Mouse (Mus musculus): ENCODE measurements around the gene Tbc1d9.

The Tbc1d9 gene

DNA sequence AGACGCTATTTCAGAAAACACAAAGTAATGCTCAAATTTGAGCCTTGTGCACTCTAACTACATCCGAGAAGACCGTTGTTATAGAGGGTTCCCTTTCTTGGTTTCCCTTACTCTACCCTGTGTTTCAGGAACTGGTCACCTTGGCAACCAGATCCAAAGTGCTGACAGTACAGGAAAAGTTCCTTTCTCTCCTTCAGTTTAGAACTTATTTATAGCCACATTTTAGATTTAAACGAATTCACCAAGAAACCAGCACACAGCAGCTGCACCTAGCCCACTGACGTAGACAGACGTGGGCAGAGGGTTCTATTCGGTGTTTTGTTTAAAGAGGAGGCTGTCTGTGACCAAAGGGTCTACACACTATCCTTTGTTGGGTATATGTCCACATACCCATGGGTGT lies 79.0 kb downstream of the Tbc1d9 start:
- TF ChIP-seq GATA4 (IDR thresholded peaks at IDR 0.05; ENCODE audit: insufficient replicate concordance, low read length): no peak

- TF ChIP-seq GATA4 (IDR thresholded peaks at IDR 0.05; ENCODE audit: insufficient replicate concordance, low read length): no peak
Observed at GRCm38 (mm10) chr8:83250858-83251257, 85.7 kb downstream of the Tbc1d9 start.

- TF ChIP-seq GATA4 (IDR thresholded peaks at IDR 0.05; ENCODE audit: insufficient replicate concordance, low read length): no peak
Observed at GRCm38 (mm10) chr8:83251362-83252246, 86.5 kb downstream of the Tbc1d9 start.

GRCm38 (mm10) chr8:83252791-83253190 lies 87.6 kb downstream of the Tbc1d9 start:
- TF ChIP-seq GATA4 (IDR thresholded peaks at IDR 0.05; ENCODE audit: insufficient replicate concordance, low read length): no peak

- no peak for TF ChIP-seq GATA4 (IDR thresholded peaks at IDR 0.05; ENCODE audit: insufficient replicate concordance, low read length)
Observed at GRCm38 (mm10) chr8:83257631-83258030, 92.5 kb downstream of the Tbc1d9 start.

- no peak for TF ChIP-seq GATA4 (IDR thresholded peaks at IDR 0.05; ENCODE audit: insufficient replicate concordance, low read length)
Observed at GRCm38 (mm10) chr8:83260418-83261215, 95.5 kb downstream of the Tbc1d9 start.

- no peak for TF ChIP-seq GATA4 (IDR thresholded peaks at IDR 0.05; ENCODE audit: insufficient replicate concordance, low read length)
Observed at GRCm38 (mm10) chr8:83271172-83271571, 106.0 kb downstream of the Tbc1d9 start.

GRCm38 (mm10) chr8:83272464-83272863 lies 107.3 kb downstream of the Tbc1d9 start:
- no peak for TF ChIP-seq GATA4 (IDR thresholded peaks at IDR 0.05; ENCODE audit: insufficient replicate concordance, low read length)

DNA sequence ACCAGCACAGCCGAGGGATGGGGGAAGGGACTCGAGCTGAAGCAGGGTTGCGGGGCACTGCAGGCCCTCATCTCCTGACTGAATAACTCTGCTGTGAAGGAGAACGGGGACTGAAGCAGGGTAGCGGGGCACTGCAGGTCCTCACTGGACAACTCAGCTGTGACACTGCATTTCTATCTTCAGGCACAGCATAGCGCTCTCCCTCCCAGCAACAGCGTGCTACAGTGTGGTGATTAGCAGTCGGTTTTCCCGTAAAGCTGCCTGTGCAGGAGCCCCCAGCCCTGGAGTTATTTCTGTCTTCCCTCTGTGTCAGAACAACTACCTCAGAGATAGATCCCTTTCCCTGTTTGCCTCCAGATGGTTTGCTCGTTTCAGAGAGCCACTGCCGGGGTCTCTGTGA lies 109.3 kb downstream of the Tbc1d9 start:
- no peak for TF ChIP-seq GATA4 (IDR thresholded peaks at IDR 0.05; ENCODE audit: insufficient replicate concordance, low read length)

DNA sequence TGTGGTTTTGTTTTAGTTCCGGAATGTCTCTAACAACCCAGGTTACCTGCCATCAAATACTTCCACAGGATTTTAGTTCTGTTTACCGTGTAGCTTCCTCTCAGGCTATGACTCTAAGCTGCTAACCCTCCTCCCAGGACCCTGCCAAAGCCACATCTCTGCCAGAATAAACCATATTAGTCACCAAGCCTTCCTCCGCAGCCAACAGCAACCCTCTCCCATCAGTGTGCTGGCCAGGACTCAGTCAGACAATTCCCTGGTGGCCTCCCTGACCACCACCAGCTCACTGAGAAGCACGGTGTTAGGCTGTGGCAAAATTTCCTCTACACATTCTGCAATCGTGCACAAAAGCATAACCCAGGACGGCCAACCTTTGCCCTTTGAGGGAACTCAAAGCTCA lies 113.3 kb downstream of the Tbc1d9 start:
- no peak for TF ChIP-seq GATA4 (IDR thresholded peaks at IDR 0.05; ENCODE audit: insufficient replicate concordance, low read length)

GRCm38 (mm10) chr8:83285391-83285790 lies 120.2 kb downstream of the Tbc1d9 start:
- TF ChIP-seq GATA4 (IDR thresholded peaks at IDR 0.05; ENCODE audit: insufficient replicate concordance, low read length): no peak

- TF ChIP-seq GATA4 (IDR thresholded peaks at IDR 0.05; ENCODE audit: insufficient replicate concordance, low read length): no peak
Observed at GRCm38 (mm10) chr8:83290176-83290575, 125.0 kb downstream of the Tbc1d9 start, which contains the start of gene Ucp1. Gene Ucp1, plus strand, starts transcription at chr8:83290352.

DNA sequence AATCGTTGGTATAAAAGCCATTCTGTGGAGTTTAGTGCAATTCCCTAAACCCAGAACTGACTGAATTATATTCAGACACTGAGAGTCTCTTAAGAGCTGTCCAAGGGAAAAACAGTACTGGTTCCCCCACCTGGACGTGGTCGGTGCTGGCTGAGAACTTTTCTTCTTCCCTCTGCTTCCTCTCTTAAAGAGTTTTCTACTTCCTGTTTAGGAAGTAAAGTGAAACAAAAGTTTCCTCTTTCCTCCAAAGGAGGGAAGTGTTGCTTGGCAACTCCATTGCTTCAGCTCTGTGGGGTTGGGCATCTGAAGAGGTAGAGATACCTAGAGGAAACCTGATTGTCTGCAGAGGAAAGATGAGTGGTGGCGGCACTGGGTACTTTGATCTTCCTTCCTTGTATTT lies 132.2 kb downstream of the Tbc1d9 start:
- TF ChIP-seq GATA4 (IDR thresholded peaks at IDR 0.05; ENCODE audit: insufficient replicate concordance, low read length): no peak

DNA sequence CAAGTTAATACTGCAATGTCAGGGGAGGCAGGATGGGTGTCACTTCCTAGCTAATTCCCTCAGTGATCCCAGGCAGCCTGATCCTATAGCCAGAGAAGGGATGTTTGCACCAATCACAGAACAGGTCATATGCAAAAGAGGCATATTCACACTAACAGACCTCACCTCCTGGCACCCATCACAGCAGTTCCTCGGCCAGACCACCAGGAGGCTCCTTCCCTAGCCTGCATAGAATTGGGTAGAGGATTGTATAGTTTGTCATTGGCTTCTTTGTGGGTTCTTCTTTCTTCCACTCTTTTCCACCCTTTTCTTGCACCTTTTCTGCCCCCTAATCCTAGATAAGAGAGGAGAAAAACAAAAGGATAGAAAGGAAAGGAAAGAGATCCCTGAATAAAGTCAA lies 135.0 kb downstream of the Tbc1d9 start:
- no peak for TF ChIP-seq GATA4 (IDR thresholded peaks at IDR 0.05; ENCODE audit: insufficient replicate concordance, low read length)

- TF ChIP-seq GATA4 (IDR thresholded peaks at IDR 0.05; ENCODE audit: insufficient replicate concordance, low read length): no peak
Observed at GRCm38 (mm10) chr8:83304946-83305345, 139.8 kb downstream of the Tbc1d9 start.

DNA sequence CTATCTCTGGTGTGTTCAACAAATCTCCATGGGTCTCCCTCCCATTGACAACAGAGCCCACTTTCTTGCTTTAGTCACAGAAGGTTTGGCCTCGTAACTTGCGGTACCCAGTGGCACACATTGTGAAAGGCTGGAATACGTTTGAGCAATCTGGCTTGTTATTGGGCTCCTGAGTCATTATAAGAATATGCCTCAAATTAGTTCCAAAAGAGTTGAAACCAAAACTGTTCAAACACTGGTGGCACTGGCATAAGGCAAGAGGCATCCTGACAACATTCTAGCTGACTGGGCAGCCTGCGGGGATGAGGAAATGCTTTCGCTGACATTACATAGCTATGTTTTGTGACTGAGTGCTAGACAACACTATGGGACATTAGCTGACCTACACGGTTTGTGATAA lies 144.7 kb downstream of the Tbc1d9 start:
- TF ChIP-seq GATA4 (IDR thresholded peaks at IDR 0.05; ENCODE audit: insufficient replicate concordance, low read length): no peak

Data from liver, adult (tissue).